Mouse (Mus musculus) cortical plate, adult 2 months (tissue): Measurements from ENCODE around the gene Tmem91.

Source experiments
- CTCF ChIP-seq: fragments of 200-500 bp; IDR thresholded peaks from 2 replicates; pipeline ENCODE4 v1.5.1; 2011; ENCODE audit warnings: mild to moderate bottlenecking, control low read depth, low read length; ENCODE audit not compliant: insufficient read depth; ENCODE audit errors: extremely low read depth
- POLR2A ChIP-seq: fragments of 200-500 bp; IDR thresholded peaks from 2 replicates; pipeline ENCODE4 v1.6.1; 2011; ENCODE audit warnings: mild to moderate bottlenecking, low read length, control low read depth; ENCODE audit not compliant: insufficient read depth; ENCODE audit errors: extremely low read depth

GRCm38 (mm10) chr7:25670096-25670495, 4.9 kb downstream of the Tmem91 start:
- TF ChIP-seq POLR2A (no peak), CTCF (no peak)
